Mouse (Mus musculus) bone marrow macrophage, adult 2 months (primary cell): ENCODE results near the gene Sh3rf1.

Experiments
- CTCF ChIP-seq: IDR thresholded peaks from 2 replicates; pipeline ENCODE4 v1.5.1; 2012; ENCODE audit warnings: low read depth, mild to moderate bottlenecking, low read length, moderate library complexity
- POLR2A ChIP-seq: IDR thresholded peaks from 2 replicates; pipeline ENCODE4 v1.6.1; 2012; ENCODE audit warnings: mild to moderate bottlenecking, low read depth, low read length, borderline replicate concordance

DNA sequence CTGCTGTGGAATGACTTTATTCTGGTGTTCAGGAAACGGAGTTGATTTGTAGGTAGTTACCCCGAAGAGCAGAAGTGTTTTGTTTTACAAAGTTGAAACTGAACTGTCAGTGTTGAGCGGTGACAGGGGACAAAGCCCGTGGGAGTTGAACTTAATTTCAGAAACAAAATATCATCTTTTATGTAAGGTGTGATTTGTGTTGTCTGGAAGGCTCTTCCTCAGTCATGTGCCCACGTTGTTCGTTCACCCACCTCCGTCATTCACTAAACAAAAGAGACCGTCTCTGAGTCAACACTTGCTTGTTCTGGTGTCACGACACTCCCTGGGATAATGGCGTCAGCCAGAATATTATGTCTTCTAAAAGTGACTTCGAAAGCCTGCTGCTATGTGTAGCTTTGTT, 46.3 kb downstream of the Sh3rf1 start:
- no peak for TF ChIP-seq CTCF
- TF ChIP-seq POLR2A, result no peak
